Mouse (Mus musculus): ENCODE measurements around the gene Hoxa13. TPM values are rescaled to one million over a fixed set of nuclear protein-coding genes. Genes with fewer than 3 reads are reported as not detected.

Gene Hoxa13
- polyA plus RNA-seq, 1 experiment from 2014 or later = 12.4 TPM

DNA sequence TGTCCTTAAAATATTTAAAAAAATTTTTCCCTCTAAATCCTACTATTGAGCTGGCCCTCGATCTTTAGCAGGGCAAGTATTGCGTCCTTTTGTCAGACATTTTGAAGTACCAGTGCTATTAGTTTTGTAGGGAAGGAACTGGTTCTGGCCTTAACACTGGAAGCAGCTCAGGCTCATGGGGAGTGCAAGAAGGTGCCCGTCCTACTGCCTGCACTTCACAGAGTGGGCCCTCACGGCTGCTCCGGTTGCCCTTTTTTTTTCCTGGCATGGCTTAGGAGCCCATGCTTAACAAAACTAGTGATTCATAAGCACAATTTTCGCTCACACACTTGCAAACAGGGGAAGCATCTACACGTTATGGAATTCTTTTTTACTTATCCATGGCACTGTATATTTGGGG lies 21.7 kb downstream of the Hoxa13 start:
- DNase-seq (ENCODE audit: low read depth, low spot score) = no peak
- CTCF ChIA-PET = interaction anchor here (1.4 to 3.4 kb wide), 5 partner anchors 9 to 236 kb away, joined by 3 to 20 read pairs (median 5); partner anchors contain the start of genes Hoxa7 and Hoxa9

DNA sequence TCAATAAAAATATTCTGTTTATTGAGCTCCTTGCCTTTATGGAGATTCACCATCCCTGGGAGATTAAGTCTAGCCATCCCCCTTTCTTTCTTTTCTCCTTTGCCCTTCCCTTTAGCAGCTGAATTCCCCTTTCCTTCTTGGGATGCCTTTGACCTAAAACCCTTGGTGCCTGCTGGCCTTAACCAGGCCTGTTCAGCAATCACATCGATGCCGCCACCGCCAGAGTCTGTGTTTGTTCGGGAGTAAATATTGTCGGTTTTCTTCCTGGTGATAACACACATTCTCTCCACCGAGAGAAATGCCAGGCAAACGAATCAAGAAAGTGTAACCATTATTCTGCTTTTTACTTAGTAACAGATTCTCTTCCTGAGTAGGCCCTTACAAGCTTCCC lies 22.5 kb downstream of the Hoxa13 start:
- CTCF ChIA-PET = interaction anchor here (1.0 to 3.4 kb wide), 6 partner anchors 8 to 237 kb away, joined by 3 to 20 read pairs (median 5); partner anchors contain the start of genes Hoxa7 and Hoxa9
- ATAC-seq (no peak), DNase-seq (ENCODE audit: low read depth, low spot score) (no peak)
- POLR2A ChIA-PET = interaction anchor here (0.7 to 37.4 kb wide), 4 partner anchors 9 to 1485 kb away, joined by 3 to 778 read pairs (median 192); partner anchors contain the start of genes 5730596B20Rik, Gm28308, Hoxa3 and Hoxa6
- no peaks in the 10 kb centered on the region for H3K27me3 ChIP-seq
- no peak for TF ChIP-seq CTCF (IDR thresholded peaks at IDR 0.05)
- in situ Hi-C loops (cut with MboI; ENCODE audit: low pct_unique_long_range_greater_than_20kb) = loop anchor here (25.0 kb wide), 1 partner anchor 1251 kb away; no protein-coding TSS in a partner anchor

More for the DNA sequence above, 21.7 kb downstream of the Hoxa13 start:
- no peak for TF ChIP-seq CTCF (IDR thresholded peaks at IDR 0.05)
- ATAC-seq = no peak
- POLR2A ChIA-PET = interaction anchor here (1.4 to 37.4 kb wide), 4 partner anchors 8 to 61 kb away, joined by 4 to 778 read pairs (median 192); partner anchors contain the start of genes 5730596B20Rik, Gm28308, Hoxa3 and Hoxa5
- no peaks in the 10 kb centered on the region for H3K27me3 ChIP-seq
- in situ Hi-C loops (cut with MboI; ENCODE audit: low pct_unique_long_range_greater_than_20kb) = loop anchor here (25.0 kb wide), 1 partner anchor 1252 kb away; no protein-coding TSS in a partner anchor

DNA sequence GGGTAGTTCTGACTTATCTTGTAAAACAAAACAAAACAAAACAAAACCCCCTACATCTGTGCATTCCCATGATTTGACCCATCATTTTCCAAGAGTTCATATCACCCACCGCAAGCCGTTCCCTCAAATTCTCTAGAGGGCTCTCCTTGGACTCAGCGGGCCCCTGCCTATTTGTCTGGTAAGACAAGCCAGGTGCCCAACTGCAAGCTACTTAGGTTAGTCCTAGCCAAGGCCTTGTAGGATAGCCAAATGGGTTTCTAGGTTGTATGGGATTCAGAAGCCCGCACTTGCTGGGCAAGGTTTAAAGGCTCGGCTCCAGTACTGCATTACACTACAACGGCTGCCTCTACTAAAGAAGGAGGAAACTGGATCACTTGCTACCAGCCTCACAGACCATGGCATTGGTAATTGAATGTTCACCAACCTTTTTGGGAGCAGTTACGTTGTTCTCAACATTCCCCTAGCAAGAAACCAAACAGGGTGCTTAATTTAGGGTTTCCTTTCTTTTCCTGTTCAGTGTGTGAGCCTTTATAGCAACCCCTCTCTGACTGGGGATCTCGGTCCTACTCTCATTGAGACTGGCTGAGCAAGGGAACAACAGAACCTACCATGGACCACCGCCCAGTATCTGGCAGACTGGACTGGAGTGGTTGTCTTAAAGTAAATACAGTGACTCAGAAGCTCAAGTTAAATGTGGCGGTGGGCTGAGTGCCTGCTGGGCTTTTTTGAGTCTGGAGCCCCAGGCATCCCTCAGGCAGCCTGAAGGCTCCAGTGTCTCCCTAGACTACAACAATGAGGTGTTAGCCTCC lies 23.1 kb downstream of the Hoxa13 start:
- ATAC-seq (no peak), DNase-seq (ENCODE audit: low read depth, low spot score) (no peak)
- in situ Hi-C loops (cut with MboI; ENCODE audit: low pct_unique_long_range_greater_than_20kb) = loop anchor here (25.0 kb wide), 1 partner anchor 1250 kb away; no protein-coding TSS in a partner anchor
- ChIA-PET POLR2A (interaction anchor here (0.7 to 37.4 kb wide), 6 partner anchors 1 to 1485 kb away, joined by 3 to 778 read pairs (median 192); partner anchors contain the start of genes 5730596B20Rik, Gm28308, Hoxa10 and Hoxa11), CTCF (interaction anchor here (1.0 to 3.4 kb wide), 8 partner anchors 7 to 236 kb away, joined by 4 to 20 read pairs (median 8); partner anchors contain the start of genes Gm28308, Hoxa3, Hoxa7 and Hoxa9)
- H3K27me3 ChIP-seq = no peaks in the 10 kb centered on the region
- TF ChIP-seq CTCF (IDR thresholded peaks at IDR 0.05) = no peak

DNA sequence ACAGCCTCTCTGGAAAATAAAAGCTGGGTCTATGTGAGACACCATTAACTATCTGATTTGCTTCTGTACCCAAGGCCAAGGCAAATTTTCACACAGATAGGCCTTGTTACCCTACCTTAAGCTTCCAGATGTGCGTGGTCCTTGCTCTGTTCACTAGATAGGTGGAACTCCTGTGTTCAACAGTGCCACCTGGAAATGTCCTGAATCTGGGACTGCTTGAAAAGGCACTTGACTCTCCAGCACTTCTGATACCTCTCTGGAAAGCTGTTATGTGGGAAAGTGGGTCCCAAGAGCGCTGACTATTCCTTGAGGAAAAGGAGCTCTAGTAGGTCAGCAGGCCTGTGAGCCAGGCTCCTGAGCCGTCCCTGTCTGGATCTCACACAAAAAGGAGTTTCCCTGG lies 23.9 kb downstream of the Hoxa13 start:
- no peak for ATAC-seq
- ChIA-PET CTCF (interaction anchor here (1.6 to 2.3 kb wide), 3 partner anchors 16 to 22 kb away, joined by 4 to 18 read pairs (median 11); partner anchors contain the start of genes Gm28308, Hoxa3 and Hoxa7), POLR2A (interaction anchor here (1.0 to 37.4 kb wide), 4 partner anchors 2 to 233 kb away, joined by 3 to 778 read pairs (median 578); partner anchors contain the start of genes 5730596B20Rik, Gm28308, Hoxa10 and Hoxa11)
- in situ Hi-C loops (cut with MboI; ENCODE audit: low pct_unique_long_range_greater_than_20kb) = loop anchor here (25.0 kb wide), 1 partner anchor 1250 kb away; no protein-coding TSS in a partner anchor
- no peaks in the 10 kb centered on the region for H3K27me3 ChIP-seq
- no peak for TF ChIP-seq CTCF (IDR thresholded peaks at IDR 0.05)
- no peak for DNase-seq (ENCODE audit: low read depth, low spot score)

DNA sequence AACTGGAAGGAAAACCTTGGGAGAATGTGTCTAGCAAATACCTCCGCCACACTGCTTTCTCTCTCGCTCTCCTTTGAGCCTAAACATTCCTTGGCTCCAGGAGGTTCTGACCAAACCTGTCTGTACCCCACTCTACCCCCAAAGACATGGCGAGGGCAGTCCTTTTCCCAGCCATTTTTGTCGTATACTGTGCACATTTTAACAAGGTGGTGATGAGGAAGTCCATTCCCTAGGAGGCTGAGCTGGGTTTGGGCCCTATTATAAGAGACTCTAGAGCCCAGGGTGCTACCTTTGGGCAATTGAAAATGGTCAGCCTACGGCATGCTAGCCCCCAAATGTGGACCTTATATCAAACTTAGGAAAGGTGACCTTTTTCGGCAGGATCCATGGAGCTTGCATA lies 24.8 kb downstream of the Hoxa13 start:
- POLR2A ChIA-PET = interaction anchor here (21.2 to 37.4 kb wide), 3 partner anchors 3 to 58 kb away, joined by 378 to 778 read pairs (median 778); partner anchors contain the start of genes 5730596B20Rik, Gm28308, Hoxa10 and Hoxa11
- in situ Hi-C loops (cut with MboI; ENCODE audit: low pct_unique_long_range_greater_than_20kb) = loop anchor here (25.0 kb wide), 1 partner anchor 1249 kb away; no protein-coding TSS in a partner anchor
- no peak for DNase-seq (ENCODE audit: low read depth, low spot score)
- TF ChIP-seq CTCF (IDR thresholded peaks at IDR 0.05) = no peak
- CTCF ChIA-PET = interaction anchor here (0.9 to 2.3 kb wide), 6 partner anchors 9 to 61 kb away, joined by 3 to 18 read pairs (median 4); partner anchors contain the start of genes Gm28308, Hoxa11, Hoxa3 and Hoxa7
- ATAC-seq = no peak
- no peaks in the 10 kb centered on the region for H3K27me3 ChIP-seq

DNA sequence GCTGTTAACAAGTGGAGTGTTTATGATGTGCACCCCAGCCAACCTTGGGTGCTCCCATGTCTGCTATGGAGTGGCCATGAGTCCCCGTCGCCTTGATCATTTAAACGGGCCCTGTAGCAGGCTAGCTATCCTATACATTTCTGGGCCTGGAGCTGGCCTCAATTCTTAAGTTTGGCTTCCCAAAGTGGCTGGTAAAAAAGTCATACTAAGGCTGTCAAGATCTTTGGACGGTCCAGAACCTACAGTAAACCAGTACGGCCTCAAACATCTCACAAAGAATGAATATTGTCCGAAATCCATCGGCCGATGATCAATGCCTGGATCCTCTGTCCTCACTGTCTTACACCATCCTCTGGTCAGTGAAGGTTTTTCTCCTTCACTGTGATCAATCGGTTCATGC lies 25.4 kb downstream of the Hoxa13 start:
- no peak for TF ChIP-seq CTCF (IDR thresholded peaks at IDR 0.05)
- POLR2A ChIA-PET = interaction anchor here (21.2 to 37.4 kb wide), 3 partner anchors 4 to 58 kb away, joined by 378 to 778 read pairs (median 778); partner anchors contain the start of genes 5730596B20Rik, Gm28308, Hoxa10 and Hoxa11
- no peaks in the 10 kb centered on the region for H3K27me3 ChIP-seq
- DNase-seq (ENCODE audit: low read depth, low spot score) = no peak
- CTCF ChIA-PET = interaction anchor here (0.9 to 2.3 kb wide), 4 partner anchors 10 to 60 kb away, joined by 3 to 11 read pairs (median 4); partner anchors contain the start of genes Gm28308, Hoxa11 and Hoxa3
- in situ Hi-C loops (cut with MboI; ENCODE audit: low pct_unique_long_range_greater_than_20kb) = loop anchor here (25.0 kb wide), 1 partner anchor 1248 kb away; no protein-coding TSS in a partner anchor
- no peak for ATAC-seq

DNA sequence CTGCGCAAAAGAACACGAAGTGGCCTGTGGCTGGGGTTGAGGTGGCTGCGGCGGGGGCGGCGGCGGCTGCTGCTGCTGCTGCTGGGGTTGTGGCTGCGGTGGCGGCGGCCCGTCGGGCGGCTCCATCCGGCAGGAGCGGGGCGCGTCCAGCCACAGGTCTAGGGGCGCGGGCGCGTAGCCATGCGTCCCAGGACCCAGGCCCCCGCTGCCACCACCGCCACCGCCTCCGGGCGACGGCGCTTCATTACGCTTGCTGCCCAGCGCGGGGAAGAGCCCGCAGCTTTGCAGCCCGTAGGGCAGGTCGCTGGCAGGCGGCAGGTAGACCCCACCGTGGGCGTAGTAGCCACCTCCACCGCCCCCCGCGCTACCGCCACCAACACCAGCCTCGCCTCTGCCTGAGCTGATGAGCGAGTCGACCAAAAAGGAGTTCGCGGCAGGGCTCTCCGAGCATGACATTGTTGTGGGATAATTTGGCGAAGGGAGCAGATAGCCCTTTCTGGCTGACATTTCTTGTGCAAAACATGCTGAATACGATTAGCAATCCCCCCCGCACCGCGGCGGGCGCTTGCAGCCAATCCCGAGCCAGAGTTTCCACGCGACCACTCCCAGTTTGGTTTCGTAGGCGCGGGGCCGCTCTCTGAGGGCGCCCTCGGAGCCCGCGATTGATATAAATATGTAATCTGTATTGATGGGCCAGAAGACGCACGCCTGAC lies 26.1 kb downstream of the Hoxa13 start:
- ChIA-PET POLR2A (interaction anchor here (1.9 to 37.4 kb wide), 4 partner anchors 4 to 73 kb away, joined by 8 to 778 read pairs (median 578); partner anchors contain the start of genes 5730596B20Rik, Gm28308, Hoxa10 and Hoxa11), CTCF (interaction anchor here (0.9 to 1.6 kb wide), 4 partner anchors 11 to 233 kb away, joined by 3 to 4 read pairs (median 3); partner anchors contain the start of gene Hoxa7)
- H3K27me3 ChIP-seq = no peaks in the 10 kb centered on the region
- in situ Hi-C loops (cut with MboI; ENCODE audit: low pct_unique_long_range_greater_than_20kb) = loop anchor here (25.0 kb wide), 1 partner anchor 1247 kb away; no protein-coding TSS in a partner anchor
- ATAC-seq (peak; percentile 10), DNase-seq (ENCODE audit: low read depth, low spot score) (no peak)
- TF ChIP-seq CTCF (IDR thresholded peaks at IDR 0.05) = no peak

DNA sequence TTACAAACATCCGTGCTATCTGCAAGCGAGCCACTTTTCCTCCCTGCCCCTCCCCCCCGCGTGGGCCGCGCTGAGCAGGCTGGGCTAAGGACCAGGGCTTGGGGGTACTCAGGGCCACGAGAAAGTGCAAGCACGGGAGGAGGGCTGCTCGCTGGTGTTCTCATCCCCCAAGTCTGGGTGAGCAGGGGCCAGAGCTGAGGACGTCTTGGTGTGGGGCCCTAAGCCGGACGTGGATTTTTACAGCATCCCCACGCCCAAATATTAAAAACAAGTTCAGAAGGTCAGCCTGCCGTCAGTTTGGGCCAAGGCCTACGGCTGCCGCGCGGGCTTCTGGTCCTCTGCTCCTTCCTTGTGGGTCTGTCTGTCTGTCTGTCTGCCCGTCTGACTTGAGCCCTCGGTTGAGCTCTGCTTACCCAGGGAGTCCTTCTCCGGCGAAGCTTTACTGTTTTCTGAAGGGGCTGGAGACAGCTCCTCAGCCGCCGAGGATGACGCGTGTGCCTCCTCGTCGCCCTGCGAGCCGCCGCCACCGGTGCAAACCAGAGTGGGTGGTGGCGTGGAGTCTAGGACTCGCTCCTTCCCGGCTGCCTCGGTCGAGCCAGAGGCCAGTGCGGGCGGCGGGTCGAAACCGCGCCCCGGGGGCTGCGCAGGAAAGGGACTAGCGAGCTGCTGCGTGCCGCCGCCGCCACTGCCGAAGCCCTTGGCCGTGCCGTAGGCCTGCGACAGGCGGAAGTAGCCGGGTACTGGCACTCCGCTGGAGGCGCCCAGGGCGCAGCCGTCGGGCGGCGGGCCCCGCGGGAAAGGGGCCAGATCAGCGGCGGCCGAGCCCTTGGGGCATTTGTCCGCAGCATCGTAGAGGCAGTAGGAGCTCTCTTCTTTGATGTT lies 26.9 kb downstream of the Hoxa13 start:
- ATAC-seq (no peak), DNase-seq (ENCODE audit: low read depth, low spot score) (peak; percentile 31)
- ChIA-PET CTCF (interaction anchor here (0.6 to 1.6 kb wide), 5 partner anchors 10 to 232 kb away, joined by 3 to 8 read pairs (median 4); partner anchors contain the start of gene Hoxa7), POLR2A (interaction anchor here (1.9 to 37.4 kb wide), 4 partner anchors 5 to 73 kb away, joined by 8 to 778 read pairs (median 578); partner anchors contain the start of genes 5730596B20Rik, Gm28308, Hoxa10 and Hoxa11)
- no peak for TF ChIP-seq CTCF (IDR thresholded peaks at IDR 0.05)
- in situ Hi-C loops (cut with MboI; ENCODE audit: low pct_unique_long_range_greater_than_20kb) = loop anchor here (25.0 kb wide), 1 partner anchor 1246 kb away; no protein-coding TSS in a partner anchor
- H3K27me3 ChIP-seq = no peaks in the 10 kb centered on the region
